Mouse (Mus musculus) embryo, embryonic 11.5 days (tissue): Measurements from ENCODE around the gene Nt5dc1.
"Not testable (repeated sequence)": the region's sequence is repeated elsewhere in the genome, so short reads cannot be mapped to it uniquely, and the experiment has no call there.

ENCODE experiments used
- DNase-seq: peaks from one replicate; pipeline ENCODE4 v3.0.0-alpha.2; 2012; ENCODE audit warnings: low read depth, low spot score

The Nt5dc1 gene

GRCm38 (mm10) chr10:34418204-34418756 lies at the start of gene Nt5dc1:
TSS of gene Nt5dc1 (minus strand) at chr10:34418552.
- peak; percentile 89 for DNase-seq

- DNase-seq, result no peak
Observed at GRCm38 (mm10) chr10:34464321-34464720, 46.0 kb upstream of the Nt5dc1 start.

- no peak for DNase-seq
Observed at GRCm38 (mm10) chr10:34461451-34461850, 43.1 kb upstream of the Nt5dc1 start.

GRCm38 (mm10) chr10:34449469-34449868 lies 31.1 kb upstream of the Nt5dc1 start:
- no peak for DNase-seq

- not testable (repeated sequence) for DNase-seq
Observed at GRCm38 (mm10) chr10:34434191-34434590, 15.8 kb upstream of the Nt5dc1 start.

- DNase-seq, result no peak
Observed at GRCm38 (mm10) chr10:34431783-34432182, 13.4 kb upstream of the Nt5dc1 start.

- DNase-seq, result not testable (repeated sequence)
Observed at GRCm38 (mm10) chr10:34418794-34419193, 442 bp upstream of the Nt5dc1 start.

GRCm38 (mm10) chr10:34399267-34399666 lies 19.1 kb downstream of the Nt5dc1 start:
- no peak for DNase-seq

- DNase-seq, result no peak
Observed at GRCm38 (mm10) chr10:34396959-34397358, 21.4 kb downstream of the Nt5dc1 start.

GRCm38 (mm10) chr10:34389681-34390080 lies 28.7 kb downstream of the Nt5dc1 start, which contains the start of gene Col10a1:
TSS of gene Col10a1 (plus strand) at chr10:34389981.
- DNase-seq, result no peak

GRCm38 (mm10) chr10:34385636-34386035 lies 32.7 kb downstream of the Nt5dc1 start:
- DNase-seq, result no peak

GRCm38 (mm10) chr10:34373332-34373731 lies 45.0 kb downstream of the Nt5dc1 start:
- no peak for DNase-seq

GRCm38 (mm10) chr10:34368138-34368537 lies 50.2 kb downstream of the Nt5dc1 start:
- DNase-seq, result no peak

- no peak for DNase-seq
Observed at GRCm38 (mm10) chr10:34363756-34364155, 54.6 kb downstream of the Nt5dc1 start.

GRCm38 (mm10) chr10:34358263-34358662 lies 60.1 kb downstream of the Nt5dc1 start:
- no peak for DNase-seq

GRCm38 (mm10) chr10:34352166-34352565 lies 66.2 kb downstream of the Nt5dc1 start:
- DNase-seq, result no peak

GRCm38 (mm10) chr10:34341886-34342285 lies 76.5 kb downstream of the Nt5dc1 start:
- DNase-seq, result no peak

GRCm38 (mm10) chr10:34341014-34341413 lies 77.3 kb downstream of the Nt5dc1 start:
- DNase-seq, result no peak

GRCm38 (mm10) chr10:34328310-34328709 lies 90.0 kb downstream of the Nt5dc1 start:
- DNase-seq, result peak; percentile 23

- DNase-seq, result no peak
Observed at GRCm38 (mm10) chr10:34327144-34327543, 91.2 kb downstream of the Nt5dc1 start.

- DNase-seq, result no peak
Observed at GRCm38 (mm10) chr10:34326701-34327100, 91.7 kb downstream of the Nt5dc1 start.

- DNase-seq, result no peak
Observed at GRCm38 (mm10) chr10:34320809-34321208, 97.5 kb downstream of the Nt5dc1 start.

GRCm38 (mm10) chr10:34317217-34317606 lies 101.1 kb downstream of the Nt5dc1 start:
- no peak for DNase-seq
